Mouse (Mus musculus): ENCODE measurements around the gene Pitpnc1. TPM values are rescaled to one million over a fixed set of nuclear protein-coding genes. Genes with fewer than 3 reads are reported as not detected.

The Pitpnc1 gene
- polyA plus RNA-seq, 2 experiments from 2014 or later: 119 to 141 TPM

- no peak for ATAC-seq
Measured at GRCm38 (mm10) chr11:107319861-107320260, 150.6 kb downstream of the Pitpnc1 start.

GRCm38 (mm10) chr11:107317653-107318281, 152.7 kb downstream of the Pitpnc1 start:
- ATAC-seq: no peak

GRCm38 (mm10) chr11:107315475-107315874, 155.0 kb downstream of the Pitpnc1 start:
- ATAC-seq: no peak

GRCm38 (mm10) chr11:107310338-107311121, 160.0 kb downstream of the Pitpnc1 start:
- no peak for ATAC-seq

GRCm38 (mm10) chr11:107306170-107306569, 164.3 kb downstream of the Pitpnc1 start:
- no peak for ATAC-seq

GRCm38 (mm10) chr11:107302141-107302540, 168.4 kb downstream of the Pitpnc1 start:
- no peak for ATAC-seq

GRCm38 (mm10) chr11:107300235-107300634, 170.3 kb downstream of the Pitpnc1 start:
- ATAC-seq: no peak

- no peak for ATAC-seq
Measured at GRCm38 (mm10) chr11:107299511-107300120, 170.9 kb downstream of the Pitpnc1 start.

- ATAC-seq: no peak
Measured at GRCm38 (mm10) chr11:107296176-107296575, 174.3 kb downstream of the Pitpnc1 start.

GRCm38 (mm10) chr11:107292036-107292435, 178.5 kb downstream of the Pitpnc1 start:
- no peak for ATAC-seq

- no peak for ATAC-seq
Measured at GRCm38 (mm10) chr11:107288186-107288563, 182.3 kb downstream of the Pitpnc1 start.

GRCm38 (mm10) chr11:107287215-107288185, 183.0 kb downstream of the Pitpnc1 start:
- ATAC-seq: no peak

- ATAC-seq: no peak
Measured at GRCm38 (mm10) chr11:107285731-107286130, 184.8 kb downstream of the Pitpnc1 start.

- no peak for ATAC-seq
Measured at GRCm38 (mm10) chr11:107283632-107284031, 186.9 kb downstream of the Pitpnc1 start.

GRCm38 (mm10) chr11:107282481-107282880, 188.0 kb downstream of the Pitpnc1 start:
- no peak for ATAC-seq

- ATAC-seq: no peak
Measured at GRCm38 (mm10) chr11:107279258-107279657, 191.2 kb downstream of the Pitpnc1 start.

GRCm38 (mm10) chr11:107276898-107277297, 193.6 kb downstream of the Pitpnc1 start:
- no peak for ATAC-seq

GRCm38 (mm10) chr11:107276337-107276736, 194.2 kb downstream of the Pitpnc1 start:
- no peak for ATAC-seq

- ATAC-seq: peak; percentile 43
Measured at GRCm38 (mm10) chr11:107275902-107276301, 194.6 kb downstream of the Pitpnc1 start.

- ATAC-seq: no peak
Measured at GRCm38 (mm10) chr11:107274206-107274605, 196.3 kb downstream of the Pitpnc1 start.

GRCm38 (mm10) chr11:107272351-107272975, 198.0 kb downstream of the Pitpnc1 start:
- ATAC-seq: no peak

GRCm38 (mm10) chr11:107270564-107270963, 199.9 kb downstream of the Pitpnc1 start:
- ATAC-seq: no peak

Measured in CD4-positive, CD25-positive, alpha-beta regulatory T cell, adult 4 months (primary cell).